Mouse (Mus musculus) heart, embryonic 14.5 days (tissue): ENCODE measurements around the gene Ttll1. TPM values are rescaled to one million over a fixed set of nuclear protein-coding genes. Genes with fewer than 3 reads are reported as not detected.

Experiments
- ATAC-seq: fragments of 200-750 bp; cut with Nextera tagmentation; 2 replicates; pipeline ENCODE4 v1.8.0; 2017; ENCODE audit warnings: low read depth, moderate TSS enrichment; ENCODE audit not compliant: insufficient number of reproducible peaks, insufficient read depth, low FRiP score
- H3K27ac ChIP-seq, 2 experiments: fragments of 200-500 bp in 1 of 2; fragments of 300-500 bp in 1 of 2; sonication (generic) in 1 of 2; replicated peaks in 1 of 2; 2 replicates each; pipeline ENCODE4 v1.5.1; 2012 to 2014; ENCODE audit warnings: low read depth in 2 of 2, low read length in 2 of 2, control low read depth in 1 of 2, mild to moderate bottlenecking in 1 of 2, mixed read lengths in 1 of 2; ENCODE audit not compliant: control insufficient read depth in 1 of 2, insufficient read depth in 1 of 2
- H3K27me3 ChIP-seq: fragments of 300-500 bp; sonication (generic); 2 replicates; pipeline ENCODE4 v1.6.1; 2014; ENCODE audit warnings: mild to moderate bottlenecking, low read length, control low read depth; ENCODE audit not compliant: control insufficient read depth, insufficient read depth
- H3K36me3 ChIP-seq: fragments of 300-500 bp; sonication (generic); 2 replicates; pipeline ENCODE4 v1.6.1; 2014; ENCODE audit warnings: mild to moderate bottlenecking, control low read depth, low read length, mixed read lengths; ENCODE audit not compliant: control insufficient read depth, insufficient read depth
- H3K4me1 ChIP-seq, 2 experiments: fragments of 200-500 bp in 1 of 2; fragments of 300-500 bp in 1 of 2; sonication (generic) in 1 of 2; 2 replicates each; pipeline ENCODE4 v1.6.1; 2012 to 2014; ENCODE audit warnings: low read length in 2 of 2, control low read depth in 1 of 2, mixed read lengths in 1 of 2; ENCODE audit not compliant: control insufficient read depth in 2 of 2, insufficient read depth in 2 of 2
- H3K4me2 ChIP-seq: fragments of 300-500 bp; sonication (generic); 2 replicates; pipeline ENCODE4 v1.6.1; 2014; ENCODE audit warnings: mild to moderate bottlenecking, low read length
- H3K4me3 ChIP-seq, 2 experiments: fragments of 200-500 bp in 1 of 2; fragments of 300-500 bp in 1 of 2; sonication (generic) in 1 of 2; 2 replicates each; pipeline ENCODE4 v1.5.1; 2012 to 2014; ENCODE audit warnings: low read length in 2 of 2, mild to moderate bottlenecking in 2 of 2, control low read depth in 1 of 2, low read depth in 1 of 2, moderate library complexity in 1 of 2; ENCODE audit not compliant: control insufficient read depth in 1 of 2, insufficient read depth in 1 of 2
- H3K9ac ChIP-seq: fragments of 300-500 bp; sonication (generic); 2 replicates; pipeline ENCODE4 v1.6.1; 2014; ENCODE audit warnings: mild to moderate bottlenecking, low read length
- H3K9me3 ChIP-seq: fragments of 300-500 bp; sonication (generic); 2 replicates; pipeline ENCODE4 v1.6.1; 2016; ENCODE audit warnings: low read length, control low read depth; ENCODE audit not compliant: control insufficient read depth
- WGBS: fragments of 180-500 bp; shearing (Covaris S2); extraction: QIAGEN DNeasy Blood & Tissue Kit; methylation state at CpG from one replicate; pipeline ENCODE4 v1.1.7; 2014; 5-methylcytosine and 5-hydroxymethylcytosine counted together
- polyA plus RNA-seq: library from polyadenylated mRNA; unstranded; fragments of >200 nt; fragmentation: Nextera tagmentation; extraction: Ambion mirVana; gene quantifications from 2 replicates; pipeline ENCODE4 v1.2.1, GENCODE M21; 2014

Gene Ttll1
- polyA plus RNA-seq, 1 experiment from 2014 or later = 17.8 TPM

DNA sequence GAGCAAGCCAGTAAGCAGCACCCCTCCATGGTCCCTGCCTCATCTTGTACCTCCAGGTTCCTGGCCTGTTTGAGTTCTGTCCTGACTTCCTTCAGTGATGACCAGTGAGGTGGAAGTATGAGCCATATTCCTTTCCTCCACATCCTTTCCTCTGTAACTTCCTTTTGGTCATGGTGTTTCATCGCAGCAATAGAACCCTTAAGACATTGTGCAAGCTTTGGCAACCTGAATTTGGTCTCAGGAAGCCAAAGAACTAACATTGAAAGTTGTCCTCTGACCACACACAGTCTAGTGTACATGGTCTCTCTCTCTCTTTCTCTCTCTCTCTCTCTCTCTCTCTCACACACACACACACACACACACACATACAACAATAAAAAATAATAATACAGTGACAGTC is 37.4 kb downstream of the Ttll1 start:
- H3K4me1 ChIP-seq = peaks cover 22 to 25% of the 10 kb centered on the region in 2 experiments
- H3K9ac ChIP-seq = no peak overlapping the region
- H3K9me3 ChIP-seq = no peaks in the 10 kb centered on the region
- no peaks in the 10 kb centered on the region for H3K36me3 ChIP-seq
- H3K4me3 ChIP-seq = no peak overlapping the region
- no peaks in the 10 kb centered on the region for H3K27me3 ChIP-seq
- WGBS = 100% methylated on average over 1 of the region's 1 CpGs
- no peak overlapping the region for H3K4me2 ChIP-seq
- no peak overlapping the region for H3K27ac ChIP-seq
- no peak for ATAC-seq

DNA sequence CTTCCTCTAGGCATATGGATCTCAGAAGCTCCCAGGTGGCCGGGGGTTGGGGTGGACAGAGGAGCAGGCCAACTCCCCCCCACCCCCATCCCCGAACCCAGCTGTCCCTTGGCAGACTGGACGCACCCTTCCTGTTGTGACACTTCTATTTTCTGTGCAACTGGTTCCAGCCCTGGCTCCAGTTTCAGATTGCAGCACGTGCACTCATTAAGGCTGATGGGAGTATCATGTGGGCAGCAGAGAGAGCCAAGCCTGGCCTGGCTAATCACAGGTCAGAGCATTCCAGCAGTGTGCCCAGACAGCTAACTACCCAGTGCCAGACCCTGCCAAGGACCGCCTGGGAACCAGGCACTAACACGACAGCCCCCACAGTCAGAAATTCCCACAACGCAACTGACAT is 39.2 kb downstream of the Ttll1 start:
- 35% methylated on average over 7 of the region's 7 CpGs for WGBS
- Histone ChIP-seq H3K9me3 (no peaks in the 10 kb centered on the region), H3K9ac (no peak overlapping the region), H3K4me1 (peaks cover 22 to 25% of the 10 kb centered on the region in 2 experiments), H3K4me2 (no peak overlapping the region), H3K36me3 (no peaks in the 10 kb centered on the region), H3K4me3 (no peak overlapping the region), H3K27ac (peak overlapping the region in 1 of 2 experiments; percentile 41; a peak in 2 of 4 replicates), H3K27me3 (no peaks in the 10 kb centered on the region)
- ATAC-seq = peak; percentile 64

DNA sequence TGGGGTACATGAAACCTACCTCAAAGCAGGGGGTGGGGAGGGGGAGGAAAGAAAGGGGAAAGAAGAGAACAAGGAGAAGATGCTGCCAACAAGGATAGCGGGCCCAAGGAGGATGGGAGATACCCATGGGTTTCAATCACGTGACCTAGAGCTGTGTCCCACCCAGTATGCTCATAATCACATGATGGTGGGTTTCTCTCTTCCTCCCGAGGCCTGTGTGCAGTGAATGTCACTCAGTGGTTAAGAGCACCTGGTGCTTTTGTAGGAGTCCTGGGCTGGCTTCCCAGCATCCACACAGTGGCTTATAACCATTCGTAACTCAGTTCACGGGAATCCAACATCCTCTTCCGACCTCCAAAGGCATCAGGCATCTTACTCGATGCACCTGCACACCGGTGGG is 40.2 kb downstream of the Ttll1 start:
- no peak for ATAC-seq
- H3K27me3 ChIP-seq = no peaks in the 10 kb centered on the region
- H3K27ac ChIP-seq = no peak overlapping the region
- 80% methylated on average over 8 of the region's 8 CpGs for WGBS
- no peaks in the 10 kb centered on the region for H3K36me3 ChIP-seq
- H3K4me3 ChIP-seq = no peak overlapping the region
- H3K9me3 ChIP-seq = no peaks in the 10 kb centered on the region
- peaks cover 22 to 25% of the 10 kb centered on the region in 2 experiments for H3K4me1 ChIP-seq
- no peak overlapping the region for H3K4me2 ChIP-seq
- no peak overlapping the region for H3K9ac ChIP-seq

DNA sequence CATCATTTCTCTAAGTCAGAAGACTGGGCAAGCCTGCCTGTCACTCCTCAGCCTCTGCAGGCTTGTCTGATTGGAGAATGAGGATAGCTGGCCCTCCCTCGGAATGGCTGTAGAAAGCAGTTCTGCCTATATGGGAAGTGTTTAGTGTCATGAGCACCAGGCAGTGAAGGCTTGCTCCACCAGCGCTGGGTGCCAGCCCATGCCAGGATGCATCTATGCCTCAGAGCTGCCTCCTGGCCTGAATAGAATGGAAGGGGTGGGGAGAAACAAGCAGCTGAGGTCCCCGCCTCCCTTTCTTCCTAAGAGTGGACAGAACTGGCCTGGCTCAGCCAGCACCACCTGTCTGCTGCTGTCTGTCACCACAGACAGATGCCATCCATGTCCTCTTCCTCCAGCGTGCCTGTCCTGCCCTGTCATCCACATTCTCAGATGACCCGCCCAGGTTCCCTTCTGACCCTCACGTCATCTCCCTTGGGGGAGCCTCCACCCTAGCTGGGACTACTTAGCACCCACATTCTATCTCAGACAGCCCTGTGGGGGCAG is 41.3 kb downstream of the Ttll1 start:
- Histone ChIP-seq H3K9me3 (no peaks in the 10 kb centered on the region), H3K27me3 (no peaks in the 10 kb centered on the region), H3K4me2 (no peak overlapping the region), H3K36me3 (no peaks in the 10 kb centered on the region), H3K27ac (no peak overlapping the region), H3K9ac (no peak overlapping the region), H3K4me1 (peaks cover 16 to 18% of the 10 kb centered on the region in 2 experiments), H3K4me3 (no peak overlapping the region)
- 50% methylated on average over 6 of the region's 6 CpGs for WGBS
- no peak for ATAC-seq

DNA sequence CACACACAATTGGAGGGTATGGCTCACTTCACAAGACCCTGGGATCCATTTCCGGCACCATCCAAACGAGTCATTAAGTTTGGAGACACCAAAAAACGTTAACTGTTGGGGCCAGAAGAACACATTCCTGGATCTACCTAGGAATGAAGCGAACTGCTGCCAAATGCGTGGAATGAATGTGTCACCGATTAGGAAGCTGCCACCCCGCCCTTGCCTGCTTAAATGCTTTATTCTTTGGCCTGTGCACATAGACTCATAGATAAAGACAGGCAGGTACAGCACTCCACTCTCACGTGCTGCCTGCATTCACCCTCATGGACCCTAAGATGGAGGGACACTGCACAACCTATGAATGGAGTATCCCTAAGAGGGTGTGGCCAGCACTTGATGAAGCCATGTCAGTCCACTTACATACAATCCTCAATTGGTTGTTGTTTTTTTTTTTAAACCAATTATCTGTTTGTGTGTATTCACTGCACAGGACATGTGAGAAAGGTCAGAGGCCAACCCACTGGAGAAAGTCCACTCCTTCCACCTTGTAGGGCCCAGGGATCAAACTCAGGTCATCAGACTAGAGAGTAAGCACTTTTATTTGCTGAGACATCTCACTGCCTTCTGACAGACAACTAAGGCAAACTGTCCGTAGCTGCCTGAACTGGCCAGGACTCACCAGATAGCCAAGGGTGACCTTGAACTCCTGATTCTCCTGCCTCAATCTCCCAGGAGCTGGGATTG is 43.3 kb downstream of the Ttll1 start:
- Histone ChIP-seq H3K27me3 (no peaks in the 10 kb centered on the region), H3K27ac (no peak overlapping the region), H3K36me3 (no peaks in the 10 kb centered on the region), H3K4me2 (no peak overlapping the region), H3K9me3 (no peaks in the 10 kb centered on the region), H3K9ac (no peak overlapping the region), H3K4me1 (peaks cover 13 to 22% of the 10 kb centered on the region in 2 experiments), H3K4me3 (no peak overlapping the region)
- WGBS = 75% methylated on average over 9 of the region's 9 CpGs
- no peak for ATAC-seq

DNA sequence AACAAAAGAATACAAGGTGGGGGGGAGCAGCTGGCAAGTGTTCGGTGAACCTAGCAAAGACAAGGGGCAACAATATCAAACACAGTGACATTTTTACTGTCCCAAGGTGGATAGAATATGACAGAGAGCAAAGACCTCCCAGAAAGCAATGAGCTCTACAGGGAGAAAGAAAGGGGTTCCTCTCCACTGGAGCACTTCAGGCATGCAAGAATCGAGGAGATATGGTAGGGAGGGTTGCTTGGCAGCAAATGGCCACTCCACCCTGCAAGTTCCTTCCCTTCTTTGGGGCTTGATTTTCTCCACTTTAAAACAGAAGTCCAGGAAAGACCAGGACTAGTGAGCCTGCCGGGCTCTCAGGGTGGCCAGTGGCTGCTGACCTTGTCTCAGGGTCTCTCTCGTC is 44.4 kb downstream of the Ttll1 start:
- WGBS = 60% methylated on average over 4 of the region's 4 CpGs
- Histone ChIP-seq H3K36me3 (no peaks in the 10 kb centered on the region), H3K4me1 (peaks cover 8 to 18% of the 10 kb centered on the region in 2 experiments), H3K27me3 (no peaks in the 10 kb centered on the region), H3K9ac (no peak overlapping the region), H3K9me3 (no peaks in the 10 kb centered on the region), H3K27ac (no peak overlapping the region), H3K4me3 (no peak overlapping the region), H3K4me2 (no peak overlapping the region)
- no peak for ATAC-seq

DNA sequence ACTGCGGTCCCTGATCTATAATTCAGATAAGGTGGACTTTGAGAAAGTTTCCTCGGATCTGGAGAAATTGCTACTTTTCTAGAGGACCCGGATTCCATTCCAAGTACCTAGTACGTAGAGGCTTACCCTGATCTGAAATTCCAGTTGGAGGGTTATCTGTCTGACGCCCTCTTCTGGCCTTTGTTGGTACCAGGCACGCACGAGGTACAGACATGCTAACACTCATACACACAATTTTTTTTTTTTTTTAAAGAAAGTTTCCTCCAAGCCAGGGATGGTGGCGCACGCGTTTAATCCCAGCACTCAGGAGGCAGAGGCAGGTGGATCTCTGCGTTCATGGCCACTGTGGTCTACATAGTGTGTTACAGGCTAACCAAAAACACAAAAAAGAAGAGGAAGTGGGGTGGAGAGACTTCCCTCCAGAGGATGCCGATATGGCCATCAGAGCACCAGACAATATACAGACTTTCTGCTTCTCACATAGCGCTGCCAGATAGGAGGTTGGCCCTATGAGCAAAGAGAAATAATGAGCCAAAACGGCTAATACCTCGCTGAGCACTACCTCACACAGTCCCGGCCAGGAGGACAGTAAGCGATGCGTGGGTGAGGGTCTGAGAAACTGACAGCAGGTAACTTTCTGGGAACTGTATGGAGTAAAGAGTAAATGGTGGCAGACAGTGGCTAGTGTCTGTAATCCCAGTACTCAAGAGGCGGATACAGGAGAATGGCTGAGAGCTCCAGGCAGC is 45.6 kb downstream of the Ttll1 start:
- WGBS = 76% methylated on average over 19 of the region's 19 CpGs
- ATAC-seq = no peak
- Histone ChIP-seq H3K27ac (no peak overlapping the region; a peak in 1 of 4 replicates), H3K36me3 (no peaks in the 10 kb centered on the region), H3K9me3 (no peaks in the 10 kb centered on the region), H3K9ac (no peak overlapping the region), H3K4me3 (peak overlapping the region; percentile 3 to 79; a peak in 2 of 4 replicates), H3K4me1 (peaks cover 8 to 18% of the 10 kb centered on the region in 2 experiments), H3K4me2 (peak overlapping the region; percentile 14; the same call in 1 of the 2 replicates), H3K27me3 (no peaks in the 10 kb centered on the region)
